Mouse (Mus musculus) liver, adult (tissue): ENCODE results near the gene Bclaf3.

Experiments used
- GATA4 ChIP-seq: IDR thresholded peaks from 2 replicates; pipeline ENCODE4 v1.6.1; 2014; ENCODE audit warnings: mild to moderate bottlenecking, low read length; ENCODE audit not compliant: insufficient replicate concordance

Bclaf3 gene

GRCm38 (mm10) chrX:159526388-159526787, at the start of gene Bclaf3:
TSS of gene Bclaf3 (plus strand) at chrX:159526688.
- no peak for TF ChIP-seq GATA4

DNA sequence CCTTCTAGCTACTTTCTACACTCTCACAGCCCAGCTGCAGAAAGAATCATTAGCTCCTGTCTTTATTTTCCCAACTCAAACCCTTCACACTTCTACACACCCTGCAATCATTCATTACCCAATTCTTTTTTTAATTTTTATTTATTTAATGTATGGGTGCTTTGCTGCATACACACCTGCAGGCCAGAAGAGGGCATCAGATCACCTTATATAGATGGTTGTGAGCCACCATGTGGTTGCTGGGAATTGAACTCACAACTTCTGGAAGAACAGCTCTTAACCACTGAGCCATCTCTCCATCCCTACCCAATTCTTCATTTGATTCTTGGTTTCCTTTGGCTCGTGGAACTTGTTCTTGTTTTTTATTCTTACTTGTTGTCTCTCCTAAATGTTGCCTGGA, 42.2 kb upstream of the Bclaf3 start:
- no peak for TF ChIP-seq GATA4

GRCm38 (mm10) chrX:159503181-159503580, 23.3 kb upstream of the Bclaf3 start:
- no peak for TF ChIP-seq GATA4

GRCm38 (mm10) chrX:159508331-159509036, 18.0 kb upstream of the Bclaf3 start:
- TF ChIP-seq GATA4, result no peak

- no peak for TF ChIP-seq GATA4
Measured at GRCm38 (mm10) chrX:159509042-159509441, 17.4 kb upstream of the Bclaf3 start.

DNA sequence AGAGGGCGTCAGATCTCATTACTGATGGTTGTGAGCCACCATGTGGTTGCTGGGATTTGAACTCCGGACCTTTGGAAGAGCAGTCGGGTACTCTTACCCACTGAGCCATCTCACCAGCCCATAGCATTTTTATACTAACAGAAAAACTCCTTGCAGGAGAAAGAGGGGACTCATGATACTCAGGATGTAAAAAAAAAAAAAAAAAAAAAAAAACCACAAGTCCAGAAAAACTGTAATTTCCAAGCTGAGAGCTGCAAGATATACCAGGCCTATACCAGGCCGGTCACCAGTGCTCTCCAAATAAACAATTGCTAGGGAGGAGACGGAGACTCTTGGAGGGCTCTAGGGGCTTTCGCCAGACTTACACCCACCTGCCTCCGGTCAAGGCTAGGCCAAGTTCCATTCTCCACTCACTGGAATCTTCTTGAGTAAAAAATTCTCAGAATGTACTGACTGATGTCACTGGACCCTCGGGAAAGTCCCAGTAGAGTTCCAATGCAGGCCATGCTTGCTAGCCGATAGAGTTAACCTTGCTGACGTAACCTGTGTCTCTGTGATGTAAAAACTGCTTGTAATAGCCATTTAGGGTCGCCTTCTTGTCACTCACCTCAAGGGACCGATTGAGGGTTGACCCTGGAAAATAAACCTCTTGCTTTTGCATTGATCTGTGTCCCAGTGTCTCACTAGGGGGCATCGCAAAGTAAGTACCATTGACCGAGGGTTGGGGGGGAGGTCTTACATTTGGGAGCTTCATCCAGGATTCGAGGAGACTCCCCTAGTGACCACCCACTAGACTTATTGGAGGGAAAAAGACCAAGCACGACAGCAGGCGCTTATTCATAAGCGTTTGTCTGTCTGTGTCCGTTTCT, 16.4 kb upstream of the Bclaf3 start:
- no peak for TF ChIP-seq GATA4

GRCm38 (mm10) chrX:159510716-159511051, 15.8 kb upstream of the Bclaf3 start:
- no peak for TF ChIP-seq GATA4

GRCm38 (mm10) chrX:159515599-159515998, 10.9 kb upstream of the Bclaf3 start:
- TF ChIP-seq GATA4, result no peak

DNA sequence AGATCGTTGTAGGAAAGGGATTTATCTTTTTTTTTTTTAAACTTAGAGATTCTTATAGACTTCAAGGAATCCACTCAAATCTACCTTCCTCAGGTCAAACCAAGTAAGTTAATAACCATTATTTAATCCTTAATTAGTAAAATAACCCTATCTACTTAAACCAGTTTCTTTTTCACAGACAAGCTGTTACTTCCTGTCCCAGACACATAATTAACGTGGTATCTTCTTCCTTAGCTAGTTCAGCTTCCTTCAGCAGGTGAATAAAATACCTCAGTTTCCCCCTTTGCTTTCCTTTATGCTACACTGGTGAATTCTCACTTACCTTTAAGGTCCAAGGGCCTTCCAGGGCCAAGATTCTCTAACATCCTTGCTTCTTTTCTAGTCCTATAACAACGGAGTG, 4.7 kb upstream of the Bclaf3 start:
- no peak for TF ChIP-seq GATA4

- TF ChIP-seq GATA4, result no peak
Measured at GRCm38 (mm10) chrX:159522651-159523050, 3.8 kb upstream of the Bclaf3 start.

- TF ChIP-seq GATA4, result no peak
Measured at GRCm38 (mm10) chrX:159532427-159532810, 5.9 kb downstream of the Bclaf3 start.

DNA sequence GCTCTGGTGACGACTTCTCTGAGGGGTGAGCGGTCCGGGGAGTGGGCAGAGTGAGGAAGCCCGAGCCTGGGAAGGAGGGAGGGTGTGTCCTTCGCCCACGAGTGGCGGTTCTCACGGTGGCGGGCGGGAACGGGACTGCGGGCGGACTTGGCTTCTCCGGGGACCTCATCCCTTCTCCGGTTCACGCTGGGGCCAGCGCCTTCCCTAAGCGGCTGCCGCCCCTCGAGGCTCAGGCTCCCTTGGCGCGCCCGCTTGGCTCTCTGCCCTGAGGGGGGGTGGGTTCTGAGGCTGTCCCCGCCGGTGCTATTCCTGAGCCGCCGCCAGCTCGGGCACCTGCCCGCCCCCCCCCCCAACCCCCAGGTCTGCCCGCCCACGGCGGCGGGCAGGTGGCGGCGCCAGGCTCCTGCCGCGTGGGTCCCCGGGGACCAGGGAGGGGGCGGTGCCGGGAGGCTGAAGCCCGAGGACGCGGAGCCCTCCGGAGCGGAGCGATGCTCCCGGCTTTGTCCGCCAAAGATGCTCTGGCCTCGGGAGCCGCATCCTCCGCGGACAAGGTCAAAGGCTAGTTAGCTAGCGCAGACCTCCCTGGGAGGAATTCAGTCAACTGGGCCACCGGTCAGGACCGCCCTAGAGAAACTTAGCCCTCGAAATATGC, 6.4 kb downstream of the Bclaf3 start:
- TF ChIP-seq GATA4, result no peak

DNA sequence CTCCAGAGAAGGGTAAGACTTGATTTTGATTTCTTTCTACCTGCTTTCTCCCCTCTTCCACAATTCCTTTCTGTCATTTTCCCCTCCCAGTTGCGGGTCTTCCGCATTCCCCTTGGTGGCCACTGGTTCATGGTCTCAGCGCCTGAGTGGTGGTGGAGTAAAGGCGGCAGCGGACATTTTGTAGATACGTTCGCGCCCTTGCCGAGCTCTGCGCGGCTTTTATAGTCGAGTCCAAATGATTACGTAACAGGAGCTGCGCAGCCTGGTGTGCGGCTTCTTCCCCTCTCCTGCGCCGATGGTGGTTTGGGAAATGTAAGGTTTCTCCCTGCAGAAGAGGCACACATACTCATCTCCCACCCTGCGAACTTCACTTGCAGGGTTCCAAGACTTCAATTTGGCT, 15.4 kb downstream of the Bclaf3 start:
- no peak for TF ChIP-seq GATA4

GRCm38 (mm10) chrX:159547093-159547492, 20.6 kb downstream of the Bclaf3 start:
- TF ChIP-seq GATA4, result no peak

- no peak for TF ChIP-seq GATA4
Measured at GRCm38 (mm10) chrX:159591633-159592032, 65.1 kb downstream of the Bclaf3 start.

- no peak for TF ChIP-seq GATA4
Measured at GRCm38 (mm10) chrX:159597502-159597901, 71.0 kb downstream of the Bclaf3 start.

GRCm38 (mm10) chrX:159604832-159605231, 78.3 kb downstream of the Bclaf3 start:
- TF ChIP-seq GATA4, result no peak

- TF ChIP-seq GATA4, result no peak
Measured at GRCm38 (mm10) chrX:159606936-159607335, 80.4 kb downstream of the Bclaf3 start.
